Mouse (Mus musculus) forelimb bud, embryonic 11.5 days (tissue): ENCODE measurements around the gene Trmt2b.
"Not testable (repeated sequence)": the region's sequence is repeated elsewhere in the genome, so short reads cannot be mapped to it uniquely, and the experiment has no call there.

ENCODE experiments used
- DNase-seq: peaks from one replicate; pipeline ENCODE4 v3.0.0-alpha.2; 2012; ENCODE audit warnings: low read depth, low spot score

The Trmt2b gene

DNA sequence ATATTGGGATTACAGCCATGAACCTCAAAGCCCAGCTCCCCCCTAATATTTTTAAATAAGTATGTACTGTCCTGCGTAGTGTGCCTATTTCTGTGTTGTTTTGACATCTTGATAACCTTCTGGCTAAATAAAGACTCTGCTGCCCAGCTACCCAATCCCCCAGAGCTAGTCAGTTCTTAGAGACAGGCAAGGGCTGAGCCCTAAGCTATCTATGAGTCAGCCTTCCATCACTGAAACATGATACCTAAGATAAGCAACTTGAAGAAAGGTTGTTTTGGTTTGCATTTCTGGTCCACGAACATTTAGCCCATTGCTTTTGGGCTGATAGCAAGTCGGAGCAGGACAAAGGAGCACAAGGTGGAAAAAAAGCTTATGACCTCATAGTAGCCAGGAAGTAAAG, 56.2 kb downstream of the Trmt2b start:
- DNase-seq, result no peak

DNA sequence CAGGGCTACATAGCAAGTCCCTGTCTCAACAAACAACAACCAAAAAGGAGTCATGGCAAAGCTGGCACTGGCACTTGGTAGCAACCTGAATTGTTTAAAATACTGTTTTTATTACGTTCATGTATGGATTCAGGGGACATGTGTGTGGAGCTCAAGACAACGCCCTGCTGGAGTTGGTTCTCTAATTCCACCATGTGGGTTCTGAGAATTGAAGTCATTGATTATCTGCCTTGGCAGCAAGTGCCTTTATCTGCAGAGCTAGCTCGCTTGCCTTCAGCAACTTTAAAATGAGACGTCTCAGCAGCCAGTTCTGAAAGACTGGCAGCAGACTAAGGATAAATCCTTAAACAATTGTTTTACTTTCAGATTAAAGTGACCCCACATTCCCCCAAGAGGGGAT, 58.6 kb downstream of the Trmt2b start:
- no peak for DNase-seq

- DNase-seq, result no peak
Measured at GRCm38 (mm10) chrX:134211151-134211642, 65.6 kb downstream of the Trmt2b start.

GRCm38 (mm10) chrX:134208491-134208890, 68.3 kb downstream of the Trmt2b start:
- DNase-seq, result no peak

DNA sequence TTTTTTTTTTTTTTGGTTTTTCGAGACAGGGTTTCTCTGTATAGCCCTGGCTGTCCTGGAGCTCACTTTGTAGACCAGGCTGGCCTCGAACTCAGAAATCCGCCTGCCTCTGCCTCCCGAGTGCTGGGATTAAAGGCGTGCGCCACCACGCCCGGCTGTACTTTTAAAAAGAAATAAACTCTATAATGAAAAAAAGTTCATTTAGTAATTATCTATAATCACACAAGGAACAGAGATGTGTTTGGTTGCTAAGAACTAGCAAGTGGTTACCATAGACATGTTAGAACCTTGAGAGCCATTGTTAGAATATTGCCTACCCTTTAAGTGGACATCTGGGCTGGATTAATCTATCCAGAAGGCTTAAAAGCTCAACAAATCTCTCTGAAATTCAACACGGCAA, 89.6 kb downstream of the Trmt2b start, which contains the start of gene Arl13a:
Gene Arl13a (plus strand): TSS at position 301 of the 400 bp plus-strand sequence.
- not testable (repeated sequence) for DNase-seq

GRCm38 (mm10) chrX:134174699-134175098, 102.1 kb downstream of the Trmt2b start:
- no peak for DNase-seq
